Mouse (Mus musculus): ENCODE measurements around the gene Smurf2. TPM values are rescaled to one million over a fixed set of nuclear protein-coding genes. Genes with fewer than 3 reads are reported as not detected.

The Smurf2 gene
- polyA plus RNA-seq, 1 experiment from 2014 or later, result 4.8 TPM

- Histone ChIP-seq H3K27ac (ENCODE audit: low read depth) (no peak overlapping the region), H3K4me2 (ENCODE audit: low read depth, low read length) (no peak overlapping the region), H3K9ac (replicated peaks) (no peak overlapping the region), H3K9me3 (ENCODE audit: low read length) (peaks cover 3% of the 10 kb centered on the region; the same call in 1 of the 2 replicates), H3K4me3 (ENCODE audit: low read depth, low read length) (no peak overlapping the region), H3K27me3 (ENCODE audit: insufficient read depth, low read length) (no peaks in the 10 kb centered on the region), H3K36me3 (replicated peaks; ENCODE audit: insufficient read depth, low read length) (peaks cover 81% of the 10 kb centered on the region), H3K4me1 (ENCODE audit: insufficient read depth) (no peaks in the 10 kb centered on the region)
- WGBS (ENCODE audit: insufficient replicate concordance), result 72% methylated on average over 9 of the region's 9 CpGs
- no peak for TF ChIP-seq EP300 (IDR thresholded peaks at IDR 0.05; ENCODE audit: low read depth)
- peak; percentile 77 for TF ChIP-seq CTCF (IDR thresholded peaks at IDR 0.05; ENCODE audit: low read depth)
- ATAC-seq (no peak), DNase-seq (peak; percentile 67)
Measured at GRCm38 (mm10) chr11:106770195-106770974, 150.1 kb downstream of the Smurf2 start.

Small RNA genes within 50 kb of the gene (microRNA-seq; reads per million reads assigned to microRNA genes)
- not detected for gene Gm25994
- gene Gm27322, result not detected
- gene Mir3064, result 17.0 reads per million, percentile 26 among the genes with 10 or more reads in this experiment

Other genes starting within 250 kb of the Smurf2 start
- 9.2 TPM in 2 replicates for gene Pecam1, start 170.1 kb downstream of the Smurf2 start, polyA plus RNA-seq (2015; fragmentation: Nextera tagmentation; extraction: Ambion mirVana)
- gene Milr1, start 169.5 kb downstream of the Smurf2 start, polyA plus RNA-seq (2015; fragmentation: Nextera tagmentation; extraction: Ambion mirVana), result 4.1 and 5.1 TPM in 2 replicates
- gene Polg2, start 141.2 kb downstream of the Smurf2 start, polyA plus RNA-seq (2015; fragmentation: Nextera tagmentation; extraction: Ambion mirVana), result 7.9 and 8.4 TPM in 2 replicates
- gene Ddx5, start 131.5 kb downstream of the Smurf2 start, polyA plus RNA-seq (2015; fragmentation: Nextera tagmentation; extraction: Ambion mirVana), result 114 and 115 TPM in 2 replicates
- 4.6 and 5.1 TPM in 2 replicates for gene Cep95, start 131.5 kb downstream of the Smurf2 start, polyA plus RNA-seq (2015; fragmentation: Nextera tagmentation; extraction: Ambion mirVana)
- 115 and 128 TPM in 2 replicates for gene Kpna2, start 78.8 kb upstream of the Smurf2 start, polyA plus RNA-seq (2015; fragmentation: Nextera tagmentation; extraction: Ambion mirVana)
- 7.3 and 10.3 TPM in 2 replicates for gene 1810010H24Rik, start 105.0 kb upstream of the Smurf2 start, polyA plus RNA-seq (2015; fragmentation: Nextera tagmentation; extraction: Ambion mirVana)
- gene Bptf, start 211.4 kb upstream of the Smurf2 start, polyA plus RNA-seq (2015; fragmentation: Nextera tagmentation; extraction: Ambion mirVana), result 7.3 and 8.3 TPM in 2 replicates